ENCODE assay signal across 8 mouse cellular contexts in the genomic region with DNA sequence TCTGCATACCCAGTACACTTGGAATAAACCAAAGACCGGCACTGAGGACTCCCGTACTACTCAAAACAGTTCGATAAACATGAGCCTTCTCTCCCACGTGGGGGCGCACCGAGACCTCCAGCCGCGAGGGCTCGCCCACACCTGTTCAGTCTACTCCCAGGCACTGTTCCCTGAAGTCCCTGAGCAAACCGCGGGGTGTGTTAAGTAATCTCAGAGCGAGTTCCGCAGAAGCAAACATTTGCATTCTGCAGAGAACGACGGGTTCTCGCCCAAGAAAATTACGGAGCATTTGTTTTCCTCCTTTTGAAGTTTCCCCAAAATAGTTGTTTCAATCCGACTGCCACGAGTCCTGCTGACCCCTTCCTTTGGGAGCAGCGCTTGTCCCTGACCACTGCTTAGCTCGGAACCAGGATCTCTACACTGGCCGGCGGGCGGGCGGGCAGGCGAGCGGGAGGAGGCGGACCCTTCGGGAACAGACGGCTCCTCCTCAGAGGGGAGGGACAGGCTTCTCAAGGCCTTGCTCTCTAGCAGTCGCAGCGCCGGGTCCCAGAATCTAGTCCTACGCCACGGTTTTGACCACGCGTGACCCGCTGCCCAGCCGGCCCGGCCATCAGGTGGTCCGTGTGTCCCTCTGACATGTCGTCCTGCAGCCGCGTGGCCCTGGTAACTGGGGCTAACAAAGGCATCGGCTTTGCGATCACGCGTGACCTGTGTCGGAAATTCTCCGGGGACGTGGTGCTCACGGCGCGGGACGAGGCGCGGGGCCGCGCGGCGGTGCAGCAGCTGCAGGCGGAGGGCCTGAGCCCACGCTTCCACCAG. TPM values are rescaled to one million over a fixed set of nuclear protein-coding genes. Genes with fewer than 3 reads are reported as not detected.
DNase-seq lines count a peak whose midpoint lies in the region; ATAC-seq and TF ChIP-seq lines count a peak whose summit lies in the region.

Cbr3 (plus strand) TSS at position 527 of the 819 bp plus-strand sequence.

- 0 out of 2 replicates have a peak within 1 kb of the TSS, but pooled peaks have one; percentile 15 for H3K4me3 ChIP-seq in G1E (ENCODE audit: low read depth, low read length)
- H3K4me3 ChIP-seq in hindbrain, embryonic 10.5 days: peak within 1 kb of the TSS; percentile 57
- H3K4me3 ChIP-seq in lung, postnatal 0 days (ENCODE audit: low read depth, low read length): peak within 1 kb of the TSS; percentile 48

- H3K27me3 ChIP-seq in G1E (ENCODE audit: insufficient read depth, low read length): peaks cover 22% of the 10 kb centered on the region
- H3K27me3 ChIP-seq in hindbrain, embryonic 10.5 days (ENCODE audit: insufficient read depth, poor library complexity, severe bottlenecking): peaks cover 61% of the 10 kb centered on the region
- H3K27me3 ChIP-seq in lung, postnatal 0 days (replicated peaks; ENCODE audit: insufficient read depth, low read length): no peaks in the 10 kb centered on the region

- peak within 1 kb of the TSS; percentile 99 for H3K4me2 ChIP-seq in lung, postnatal 0 days (replicated peaks; ENCODE audit: low read depth, low read length)

- H3K27ac ChIP-seq in hindbrain, embryonic 10.5 days: peak within 1 kb of the TSS; percentile 16; the same call in 1 of the 2 replicates
- peak within 1 kb of the TSS; percentile 71 for H3K27ac ChIP-seq in lung, postnatal 0 days (ENCODE audit: low read length)

- DNase-seq in G1E (ENCODE audit: low spot score): no peak
- DNase-seq in cerebellum, adult 9-10 months: peak; percentile 67
- peak; percentile 59 to 62 for DNase-seq in frontal cortex, postnatal 10 days (ENCODE audit: low spot score in 2 of 2)
- DNase-seq in hindbrain, embryonic 10.5 days (ENCODE audit: low spot score): peak; percentile 66
- peak; percentile 61 to 71 for DNase-seq in layer of hippocampus, postnatal 14 days (ENCODE audit: low spot score in 2 of 2)
- peak; percentile 89 for DNase-seq in lung, postnatal 0 days (ENCODE audit: low spot score)
- DNase-seq in ovary, postnatal 10 days (ENCODE audit: low spot score): peak; percentile 44
- peak; percentile 75 to 87 for DNase-seq in thymus, postnatal 10 days (ENCODE audit: low spot score in 2 of 2)

- WGBS in hindbrain, embryonic 10.5 days: under 1% methylated on average over 63 of the region's 63 CpGs
- under 1% methylated on average over 59 of the region's 63 CpGs for WGBS in lung, postnatal 0 days

- H3K9ac ChIP-seq in lung, postnatal 0 days (replicated peaks; ENCODE audit: low read depth): peak within 1 kb of the TSS; percentile 59

- H3K9me3 ChIP-seq in G1E (replicated peaks): peaks cover 8% of the 10 kb centered on the region
- no peaks in the 10 kb centered on the region for H3K9me3 ChIP-seq in hindbrain, embryonic 10.5 days
- no peaks in the 10 kb centered on the region for H3K9me3 ChIP-seq in lung, postnatal 0 days (ENCODE audit: low read length)

- H3K4me1 ChIP-seq in G1E (ENCODE audit: insufficient read depth, low read depth, low read length): peaks cover 2% of the 10 kb centered on the region; the same call in 1 of the 2 replicates
- peaks cover 15% of the 10 kb centered on the region for H3K4me1 ChIP-seq in hindbrain, embryonic 10.5 days (replicated peaks)
- H3K4me1 ChIP-seq in lung, postnatal 0 days (ENCODE audit: insufficient read depth, low read depth, low read length): peaks cover 4% of the 10 kb centered on the region; the same call in 1 of the 2 replicates

- no peak for ATAC-seq in G1E (ENCODE audit: extremely low read depth, insufficient number of reproducible peaks, low FRiP score, poor library complexity, severe bottlenecking)
- ATAC-seq in lung, postnatal 0 days: peak; percentile 91

- TF ChIP-seq CTCF in G1E (IDR thresholded peaks at IDR 0.05; ENCODE audit: low read depth, low read length): no peak
- TF ChIP-seq CTCF in lung, postnatal 0 days (IDR thresholded peaks at IDR 0.05): peak; percentile 69

- no peak; the same call in 1 of the 2 replicates for TF ChIP-seq EP300 in lung, postnatal 0 days (IDR thresholded peaks at IDR 0.05)

- H3K36me3 ChIP-seq in G1E (replicated peaks): no peaks in the 10 kb centered on the region
- no peaks in the 10 kb centered on the region for H3K36me3 ChIP-seq in hindbrain, embryonic 10.5 days
- H3K36me3 ChIP-seq in lung, postnatal 0 days (ENCODE audit: insufficient read depth, low read length): no peaks in the 10 kb centered on the region

RNA-seq across cellular contexts. Expression of gene Cbr3, which starts in this region (rescaled TPM):
- not detected in 2 replicates for total RNA-seq in G1E (2014; fragmentation: Nextera tagmentation)
- not detected in 2 replicates for total RNA-seq in G1E (2017)
- not detected in 2 replicates for polyA plus RNA-seq in G1E (2012)
- polyA plus RNA-seq in hindbrain, embryonic 10.5 days (2016; fragmentation: Nextera tagmentation; extraction: Ambion mirVana): 1.3 and 1.5 TPM in 2 replicates
- total RNA-seq in layer of hippocampus, postnatal 14 days (2021): 10 to 100 TPM; 10.7 to 14.1 TPM
- 14.4 TPM in 2 replicates for polyA plus RNA-seq in lung, postnatal 0 days (2015; fragmentation: Nextera tagmentation; extraction: Ambion mirVana)

Comparison
In these comparisons a context has a peak if more than half of its experiments do, and no peak if none do; other contexts are left out.
1. RNA of gene Cbr3 (total RNA-seq): 10.7 to 14.1 TPM in layer of hippocampus, postnatal 14 days; not detected in G1E; every median in the first group is over 10 times any median in the second.
2. Peak in every context shown above with its lines, with median percentiles within 50 percentile points of each other: H3K4me3 ChIP-seq.